Mouse (Mus musculus) forebrain, embryonic 12.5 days (tissue): Measurements from ENCODE around the gene Hdhd3. TPM values are rescaled to one million over a fixed set of nuclear protein-coding genes. Genes with fewer than 3 reads are reported as not detected.
"Not testable (repeated sequence)": the region's sequence is repeated elsewhere in the genome, so short reads cannot be mapped to it uniquely, and the experiment has no call there.

Source experiments
- ATAC-seq: fragments of 200-750 bp; cut with Nextera tagmentation; 2 replicates; pipeline ENCODE4 v1.8.0; 2017; ENCODE audit warnings: moderate TSS enrichment; ENCODE audit not compliant: low FRiP score
- H3K27ac ChIP-seq: fragments of 300-500 bp; sonication (generic); 2 replicates; pipeline ENCODE4 v1.5.1; 2016; ENCODE audit warnings: mild to moderate bottlenecking
- H3K27me3 ChIP-seq: fragments of 300-500 bp; sonication (generic); 2 replicates; pipeline ENCODE4 v1.6.1; 2016; ENCODE audit warnings: mild to moderate bottlenecking
- H3K36me3 ChIP-seq: fragments of 300-500 bp; sonication (generic); replicated peaks from 2 replicates; pipeline ENCODE4 v1.6.1; 2016; ENCODE audit warnings: mild to moderate bottlenecking
- H3K4me1 ChIP-seq: fragments of 300-500 bp; sonication (generic); 2 replicates; pipeline ENCODE4 v1.6.1; 2016
- H3K4me2 ChIP-seq: fragments of 300-500 bp; sonication (generic); 2 replicates; pipeline ENCODE4 v1.6.1; 2016; ENCODE audit warnings: mild to moderate bottlenecking, moderate library complexity
- H3K4me3 ChIP-seq: fragments of 300-500 bp; sonication (generic); replicated peaks from 2 replicates; pipeline ENCODE4 v1.5.1; 2016; ENCODE audit warnings: mild to moderate bottlenecking
- H3K9ac ChIP-seq: fragments of 300-500 bp; sonication (generic); 2 replicates; pipeline ENCODE4 v1.6.1; 2016; ENCODE audit warnings: mild to moderate bottlenecking
- H3K9me3 ChIP-seq: fragments of 300-500 bp; sonication (generic); 2 replicates; pipeline ENCODE4 v1.6.1; 2016
- WGBS: fragments of 180-500 bp; shearing (Covaris S2); methylation state at CpG from one replicate; pipeline ENCODE4 v1.1.7; 2016; 5-methylcytosine and 5-hydroxymethylcytosine counted together
- polyA plus RNA-seq: library from polyadenylated mRNA; unstranded; fragments of >200 nt; fragmentation: Nextera tagmentation; extraction: Ambion mirVana; gene quantifications from 2 replicates; pipeline ENCODE4 v1.2.1, GENCODE M21; 2016

Hdhd3 gene
- polyA plus RNA-seq, 1 experiment from 2014 or later = 9.5 TPM

- Histone ChIP-seq H3K9ac (no peak overlapping the region), H3K27ac (no peak overlapping the region), H3K4me1 (no peaks in the 10 kb centered on the region), H3K9me3 (no peaks in the 10 kb centered on the region), H3K27me3 (peaks cover 19% of the 10 kb centered on the region), H3K36me3 (no peaks in the 10 kb centered on the region), H3K4me3 (no peak overlapping the region), H3K4me2 (no peak overlapping the region)
- ATAC-seq = no peak
- 90% methylated on average over 8 of the region's 8 CpGs for WGBS
Observed at GRCm38 (mm10) chr4:62485450-62486161, 17.7 kb downstream of the Hdhd3 start.

- H3K36me3 ChIP-seq = no peaks in the 10 kb centered on the region
- H3K4me1 ChIP-seq = peaks cover 4% of the 10 kb centered on the region
- no peak overlapping the region for H3K27ac ChIP-seq
- H3K9me3 ChIP-seq = no peaks in the 10 kb centered on the region
- H3K4me2 ChIP-seq = no peak overlapping the region
- 84% methylated on average over 3 of the region's 3 CpGs for WGBS
- peaks cover 26% of the 10 kb centered on the region for H3K27me3 ChIP-seq
- no peak for ATAC-seq
- H3K9ac ChIP-seq = no peak overlapping the region
- no peak overlapping the region for H3K4me3 ChIP-seq
Observed at GRCm38 (mm10) chr4:62484928-62485327, 18.3 kb downstream of the Hdhd3 start.

GRCm38 (mm10) chr4:62480709-62481605 lies 22.3 kb downstream of the Hdhd3 start:
- no peak overlapping the region for H3K9ac ChIP-seq
- no peak overlapping the region for H3K4me3 ChIP-seq
- no peak for ATAC-seq
- H3K4me1 ChIP-seq = peaks cover 7% of the 10 kb centered on the region
- 51% methylated on average over 10 of the region's 10 CpGs for WGBS
- no peaks in the 10 kb centered on the region for H3K9me3 ChIP-seq
- H3K36me3 ChIP-seq = no peaks in the 10 kb centered on the region
- no peak overlapping the region for H3K4me2 ChIP-seq
- H3K27me3 ChIP-seq = peaks cover 48% of the 10 kb centered on the region
- no peak overlapping the region for H3K27ac ChIP-seq

GRCm38 (mm10) chr4:62479937-62480708 lies 23.1 kb downstream of the Hdhd3 start, which contains the start of gene Bspry:
TSS of gene Bspry (plus strand) at chr4:62480053.
- Histone ChIP-seq H3K9ac (peak within 1 kb of the TSS; percentile 29), H3K36me3 (no peaks in the 10 kb centered on the region), H3K27ac (no peak within 1 kb of the TSS), H3K27me3 (peaks cover 51% of the 10 kb centered on the region), H3K4me2 (peak within 1 kb of the TSS; percentile 76), H3K9me3 (no peaks in the 10 kb centered on the region), H3K4me3 (peak within 1 kb of the TSS; percentile 45), H3K4me1 (peaks cover 7% of the 10 kb centered on the region)
- ATAC-seq = peak; percentile 63
- 2% methylated on average over 70 of the region's 71 CpGs for WGBS

DNA sequence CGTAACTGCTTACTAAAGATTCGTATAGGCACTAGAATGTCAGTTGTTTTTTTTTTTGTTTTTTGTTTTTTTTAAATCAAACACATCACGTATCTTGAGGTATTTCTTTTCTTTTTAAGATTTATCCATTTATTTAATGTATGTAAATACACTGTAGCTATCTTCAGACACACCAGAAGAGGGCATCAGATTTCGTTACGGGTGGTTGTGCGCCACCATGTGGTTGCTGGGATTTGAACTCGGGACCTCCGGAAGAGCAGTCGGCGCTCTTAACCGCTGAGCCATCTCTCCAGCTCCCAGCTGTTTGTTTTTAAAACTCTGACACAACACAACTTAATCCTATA lies 23.7 kb downstream of the Hdhd3 start:
- H3K27me3 ChIP-seq = peaks cover 53% of the 10 kb centered on the region

GRCm38 (mm10) chr4:62477542-62478244 lies 25.6 kb downstream of the Hdhd3 start:
- ATAC-seq = no peak
- 92% methylated on average over 6 of the region's 6 CpGs for WGBS
- no peaks in the 10 kb centered on the region for H3K36me3 ChIP-seq
- no peak overlapping the region for H3K4me3 ChIP-seq
- H3K27me3 ChIP-seq = peaks cover 53% of the 10 kb centered on the region
- H3K27ac ChIP-seq = no peak overlapping the region
- no peak overlapping the region for H3K9ac ChIP-seq
- no peak overlapping the region for H3K4me2 ChIP-seq
- no peaks in the 10 kb centered on the region for H3K9me3 ChIP-seq
- H3K4me1 ChIP-seq = peaks cover 7% of the 10 kb centered on the region

More for the DNA sequence above, 23.7 kb downstream of the Hdhd3 start:
- Histone ChIP-seq H3K4me2 (peak overlapping the region; percentile 76), H3K9ac (peak overlapping the region; percentile 29; the same call in 1 of the 2 replicates), H3K4me3 (peak overlapping the region; percentile 45)
- WGBS = 17% methylated on average over 11 of the region's 11 CpGs
- not testable (repeated sequence) for H3K36me3 ChIP-seq, H3K27ac ChIP-seq, H3K9me3 ChIP-seq, H3K4me1 ChIP-seq, ATAC-seq

GRCm38 (mm10) chr4:62475793-62476192 lies 27.5 kb downstream of the Hdhd3 start:
- Histone ChIP-seq H3K36me3 (no peaks in the 10 kb centered on the region), H3K9ac (no peak overlapping the region), H3K4me1 (peaks cover 7% of the 10 kb centered on the region), H3K27me3 (peaks cover 36% of the 10 kb centered on the region), H3K27ac (no peak overlapping the region), H3K4me2 (no peak overlapping the region), H3K4me3 (no peak overlapping the region), H3K9me3 (no peaks in the 10 kb centered on the region)
- 93% methylated on average over 6 of the region's 6 CpGs for WGBS
- no peak for ATAC-seq

DNA sequence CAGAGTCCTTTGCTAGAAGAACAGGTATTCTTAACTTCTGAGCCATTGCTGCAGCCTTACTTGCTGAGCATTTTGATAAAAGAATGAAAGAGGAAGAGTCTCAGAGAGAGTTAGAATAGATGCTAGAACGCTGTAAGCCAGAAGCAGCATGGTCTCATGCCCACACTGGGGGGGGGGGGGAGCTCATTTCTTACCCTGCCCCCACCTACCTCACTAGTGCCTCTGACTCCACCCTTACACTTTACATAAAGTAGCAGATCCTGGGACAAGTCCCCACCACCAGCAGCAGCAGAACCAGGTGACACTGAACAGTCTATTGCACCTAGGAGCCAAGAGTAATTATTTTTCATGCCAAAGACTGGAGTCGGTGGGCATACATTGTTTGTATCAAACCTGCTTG lies 28.1 kb downstream of the Hdhd3 start:
- Histone ChIP-seq H3K9me3 (no peaks in the 10 kb centered on the region), H3K36me3 (no peaks in the 10 kb centered on the region), H3K9ac (no peak overlapping the region), H3K27me3 (peaks cover 29% of the 10 kb centered on the region), H3K4me3 (no peak overlapping the region), H3K27ac (no peak overlapping the region), H3K4me2 (no peak overlapping the region), H3K4me1 (peaks cover 6% of the 10 kb centered on the region)
- ATAC-seq = no peak
- WGBS = 84% methylated on average over 2 of the region's 2 CpGs

GRCm38 (mm10) chr4:62472071-62472470 lies 31.2 kb downstream of the Hdhd3 start:
- no peaks in the 10 kb centered on the region for H3K9me3 ChIP-seq
- no peak for ATAC-seq
- 91% methylated on average over 2 of the region's 2 CpGs for WGBS
- no peaks in the 10 kb centered on the region for H3K4me1 ChIP-seq
- no peak overlapping the region for H3K4me3 ChIP-seq
- H3K4me2 ChIP-seq = no peak overlapping the region
- no peak overlapping the region for H3K27ac ChIP-seq
- no peak overlapping the region for H3K9ac ChIP-seq
- H3K27me3 ChIP-seq = 0 out of 2 replicates have a peak, but pooled peaks cover 10% of the 10 kb centered on the region
- H3K36me3 ChIP-seq = no peaks in the 10 kb centered on the region

DNA sequence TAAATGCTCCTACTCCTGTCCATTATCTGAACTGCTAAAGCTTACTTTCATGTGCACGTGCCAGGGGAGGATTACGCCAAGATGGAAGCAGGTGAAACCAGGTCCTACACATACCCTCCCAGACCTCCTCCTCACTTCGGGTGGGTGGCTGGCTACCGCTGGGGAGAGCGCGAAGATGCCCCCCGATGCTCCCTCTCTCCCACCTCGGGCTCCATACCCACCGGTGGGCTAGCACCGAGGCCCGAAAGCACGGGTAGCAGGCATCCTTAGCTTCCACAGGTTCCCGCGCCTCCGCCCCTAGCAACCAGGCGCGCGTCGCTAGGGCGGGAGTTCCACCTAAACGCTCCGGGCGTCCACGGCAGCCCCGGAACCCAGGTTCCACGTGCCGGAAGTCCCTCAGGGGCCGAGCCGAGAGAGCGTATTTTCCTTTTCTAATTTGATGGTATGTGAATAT lies 32.6 kb downstream of the Hdhd3 start, which contains the start of gene Wdr31:
Gene Wdr31, minus strand, starts transcription at position 299 of the 454 bp plus-strand sequence.
- no peaks in the 10 kb centered on the region for H3K9me3 ChIP-seq
- peak within 1 kb of the TSS; percentile 62 for H3K4me2 ChIP-seq
- ATAC-seq = peak; percentile 94
- H3K4me3 ChIP-seq = peak within 1 kb of the TSS; percentile 54
- H3K4me1 ChIP-seq = no peaks in the 10 kb centered on the region
- H3K9ac ChIP-seq = peak within 1 kb of the TSS; percentile 56
- H3K27ac ChIP-seq = no peak within 1 kb of the TSS
- no peaks in the 10 kb centered on the region for H3K36me3 ChIP-seq
- 0 out of 2 replicates have a peak, but pooled peaks cover 5% of the 10 kb centered on the region for H3K27me3 ChIP-seq
- under 1% methylated on average over 30 of the region's 30 CpGs for WGBS

DNA sequence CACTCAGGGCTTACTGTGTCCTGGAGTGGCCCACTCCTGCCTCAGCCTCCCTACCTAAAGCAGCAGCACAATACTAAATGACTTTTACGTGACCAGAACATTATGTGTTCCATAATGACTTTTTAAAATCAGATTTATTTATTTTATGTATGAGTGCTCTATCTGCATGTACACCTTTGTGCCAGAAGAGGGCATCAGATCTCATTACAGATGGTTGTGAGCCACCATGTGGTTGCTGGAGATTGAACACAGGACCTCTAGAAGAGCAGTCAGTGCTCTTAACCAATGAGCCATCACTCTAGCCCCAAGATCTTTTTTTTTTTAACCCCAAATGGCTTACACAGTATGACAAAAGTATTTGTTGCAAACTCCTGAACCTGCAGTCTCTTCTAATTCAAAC lies 35.1 kb downstream of the Hdhd3 start:
- no peak for ATAC-seq
- no peak overlapping the region for H3K27ac ChIP-seq
- no peak overlapping the region for H3K4me3 ChIP-seq
- H3K4me1 ChIP-seq = no peaks in the 10 kb centered on the region
- no peaks in the 10 kb centered on the region for H3K27me3 ChIP-seq
- no peak overlapping the region for H3K4me2 ChIP-seq
- no peaks in the 10 kb centered on the region for H3K9me3 ChIP-seq
- H3K9ac ChIP-seq = no peak overlapping the region
- 87% methylated on average over 1 of the region's 1 CpGs for WGBS
- peaks cover 5% of the 10 kb centered on the region; the same call in 1 of the 2 replicates for H3K36me3 ChIP-seq
